Mouse (Mus musculus): ENCODE results near the gene Arvcf. TPM values are rescaled to one million over a fixed set of nuclear protein-coding genes. Genes with fewer than 3 reads are reported as not detected.
A peak's percentile ranks its signal among the peaks of the same experiment; 100 is the strongest.

The Arvcf gene
- total RNA-seq, 2 experiments from 2014 or later: 34.6 to 36.9 TPM

- peak in 1 of 2 experiments; percentile 47 for DNase-seq (ENCODE audit: low spot score in 2 of 2)
These were observed 3.5 kb downstream of the Arvcf start for GRCm38 (mm10) chr16:18351313-18352055.

- no peak for DNase-seq (ENCODE audit: low spot score in 2 of 2)
These were observed 5.1 kb downstream of the Arvcf start for GRCm38 (mm10) chr16:18353106-18353505.

GRCm38 (mm10) chr16:18356961-18357360 lies 9.0 kb downstream of the Arvcf start:
- no peak for DNase-seq (ENCODE audit: low spot score in 2 of 2)

GRCm38 (mm10) chr16:18357977-18358376 lies 10.0 kb downstream of the Arvcf start:
- no peak for DNase-seq (ENCODE audit: low spot score in 2 of 2)

- no peak for DNase-seq (ENCODE audit: low spot score in 2 of 2)
These were observed 12.3 kb downstream of the Arvcf start for GRCm38 (mm10) chr16:18360151-18360805.

- DNase-seq (ENCODE audit: low spot score in 2 of 2): no peak
These were observed 15.0 kb downstream of the Arvcf start for GRCm38 (mm10) chr16:18362948-18363347.

GRCm38 (mm10) chr16:18366849-18367248 lies 18.9 kb downstream of the Arvcf start:
- DNase-seq (ENCODE audit: low spot score in 2 of 2): no peak

GRCm38 (mm10) chr16:18370197-18370596 lies 22.2 kb downstream of the Arvcf start:
- no peak for DNase-seq (ENCODE audit: low spot score in 2 of 2)

GRCm38 (mm10) chr16:18373632-18374031 lies 25.6 kb downstream of the Arvcf start:
- DNase-seq (ENCODE audit: low spot score in 2 of 2): no peak

GRCm38 (mm10) chr16:18376297-18376954 lies 28.4 kb downstream of the Arvcf start:
- DNase-seq (ENCODE audit: low spot score in 2 of 2): no peak

- DNase-seq (ENCODE audit: low spot score in 2 of 2): no peak
These were observed 29.2 kb downstream of the Arvcf start for GRCm38 (mm10) chr16:18377203-18377602.

- DNase-seq (ENCODE audit: low spot score in 2 of 2): no peak
These were observed 30.5 kb downstream of the Arvcf start for GRCm38 (mm10) chr16:18378489-18378888.

GRCm38 (mm10) chr16:18379338-18380001 lies 31.5 kb downstream of the Arvcf start:
- DNase-seq (ENCODE audit: low spot score in 2 of 2): no peak

GRCm38 (mm10) chr16:18380495-18381063 lies 32.6 kb downstream of the Arvcf start:
- no peak for DNase-seq (ENCODE audit: low spot score in 2 of 2)

- DNase-seq (ENCODE audit: low spot score in 2 of 2): no peak
These were observed 33.8 kb downstream of the Arvcf start for GRCm38 (mm10) chr16:18381621-18382258.

GRCm38 (mm10) chr16:18383045-18383726 lies 35.2 kb downstream of the Arvcf start:
- no peak for DNase-seq (ENCODE audit: low spot score in 2 of 2)

- DNase-seq (ENCODE audit: low spot score in 2 of 2): no peak
These were observed 35.8 kb downstream of the Arvcf start for GRCm38 (mm10) chr16:18383756-18384155.

- peak in 1 of 2 experiments; percentile 27 for DNase-seq (ENCODE audit: low spot score in 2 of 2)
These were observed 36.2 kb downstream of the Arvcf start for GRCm38 (mm10) chr16:18384211-18384610.

- DNase-seq (ENCODE audit: low spot score in 2 of 2): no peak
These were observed 36.7 kb downstream of the Arvcf start for GRCm38 (mm10) chr16:18384659-18385058.

- DNase-seq (ENCODE audit: low spot score in 2 of 2): no peak
These were observed 37.4 kb downstream of the Arvcf start for GRCm38 (mm10) chr16:18385411-18385810.
